Mouse (Mus musculus): Measurements from ENCODE around the gene Mettl7a3. TPM values are rescaled to one million over a fixed set of nuclear protein-coding genes. Genes with fewer than 3 reads are reported as not detected.

The Mettl7a3 gene
- polyA plus RNA-seq, 1 experiment from 2014 or later = 0.43 TPM

DNA sequence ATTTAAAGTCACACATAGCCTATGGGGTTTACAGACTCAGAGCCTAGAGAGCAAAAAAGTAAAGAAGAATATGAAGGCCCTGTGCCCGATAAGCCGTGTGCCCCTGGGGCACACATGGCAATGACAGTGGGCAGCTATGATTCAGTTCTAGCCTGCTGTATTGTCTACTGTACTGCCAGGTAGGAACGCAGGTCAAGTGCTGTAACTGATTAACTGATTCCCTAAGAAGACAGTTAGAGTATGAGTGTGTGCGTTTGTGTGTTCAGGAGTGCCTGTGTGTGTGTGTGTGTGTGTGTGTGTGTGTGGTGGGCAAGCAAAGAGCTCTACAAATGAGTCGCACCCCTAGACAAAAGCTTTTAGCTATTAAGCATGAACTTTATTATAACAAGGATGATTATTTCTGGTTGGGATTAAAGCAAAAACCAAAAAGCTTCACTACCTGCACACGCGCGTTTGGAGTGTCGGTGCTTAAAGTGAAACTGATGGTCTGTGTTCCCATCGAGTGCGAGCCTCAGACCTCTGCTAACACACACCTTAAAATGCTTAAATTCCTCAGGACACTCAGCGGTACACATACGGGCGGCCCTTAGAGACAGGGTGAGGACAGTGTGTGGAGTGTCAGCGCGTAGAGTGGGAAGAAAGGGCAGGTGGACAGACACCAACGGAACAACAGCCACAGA is 53.0 kb downstream of the Mettl7a3 start:
- H3K4me2 ChIP-seq (ENCODE audit: low read depth, low read length) = no peak overlapping the region
- no peak for DNase-seq (ENCODE audit: low spot score)
- WGBS = 90% methylated on average over 17 of the region's 17 CpGs

DNA sequence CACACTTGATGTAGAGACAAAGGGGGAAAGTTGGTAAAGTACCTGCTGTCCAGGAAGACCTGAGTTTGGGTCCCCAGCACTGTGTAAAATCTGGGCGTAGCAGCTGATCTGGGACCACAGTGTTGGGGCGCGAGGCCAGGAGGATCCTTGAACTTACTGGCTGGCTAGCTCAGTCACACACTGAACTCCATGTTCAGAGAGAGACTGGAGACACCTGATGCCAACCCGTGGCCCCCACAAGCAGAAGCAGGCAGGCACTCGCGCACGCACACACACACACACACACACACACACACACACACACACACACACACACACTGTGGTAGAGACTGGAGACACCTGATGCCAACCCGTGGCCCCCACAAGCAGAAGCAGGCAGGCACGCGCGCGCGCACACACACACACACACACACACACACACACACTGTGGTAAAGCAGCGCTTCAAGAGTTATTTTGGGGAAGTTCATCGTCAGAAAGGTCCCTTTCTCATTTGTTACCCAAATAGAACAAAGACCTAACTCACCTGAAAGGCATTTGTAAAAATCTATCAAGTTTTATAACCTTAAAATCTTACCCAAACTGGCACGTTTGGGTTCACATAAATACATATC is 53.6 kb downstream of the Mettl7a3 start:
- Histone ChIP-seq H3K9ac (ENCODE audit: low read depth, low read length) (no peak overlapping the region), H3K9me3 (ENCODE audit: control insufficient read depth, low read length) (no peaks in the 10 kb centered on the region), H3K27ac (replicated peaks; ENCODE audit: low read depth, low read length) (no peak overlapping the region), H3K4me1 (ENCODE audit: control insufficient read depth, insufficient read depth, low read length) (0 out of 2 replicates have a peak, but pooled peaks cover 3% of the 10 kb centered on the region), H3K4me2 (ENCODE audit: low read depth, low read length) (no peak overlapping the region), H3K27me3 (replicated peaks; ENCODE audit: control insufficient read depth, insufficient read depth, low read length) (no peaks in the 10 kb centered on the region), H3K4me3 (ENCODE audit: low read depth, low read length) (no peak overlapping the region), H3K36me3 (ENCODE audit: control insufficient read depth, insufficient read depth, low read length) (peaks cover 8% of the 10 kb centered on the region; the same call in 1 of the 2 replicates)
- ATAC-seq (ENCODE audit: low read depth) (no peak), DNase-seq (ENCODE audit: low spot score) (no peak)
- 82% methylated on average over 13 of the region's 16 CpGs for WGBS

More for the DNA sequence above, 53.0 kb downstream of the Mettl7a3 start:
- no peak for ATAC-seq (ENCODE audit: low read depth)
- no peaks in the 10 kb centered on the region for H3K27me3 ChIP-seq (replicated peaks; ENCODE audit: control insufficient read depth, insufficient read depth, low read length)
- no peaks in the 10 kb centered on the region for H3K9me3 ChIP-seq (ENCODE audit: control insufficient read depth, low read length)
- H3K36me3 ChIP-seq (ENCODE audit: control insufficient read depth, insufficient read depth, low read length) = 0 out of 2 replicates have a peak, but pooled peaks cover 2% of the 10 kb centered on the region
- H3K4me1 ChIP-seq (ENCODE audit: control insufficient read depth, insufficient read depth, low read length) = 0 out of 2 replicates have a peak, but pooled peaks cover 3% of the 10 kb centered on the region
- H3K27ac ChIP-seq (replicated peaks; ENCODE audit: low read depth, low read length) = no peak overlapping the region
- no peak overlapping the region for H3K4me3 ChIP-seq (ENCODE audit: low read depth, low read length)
- H3K9ac ChIP-seq (ENCODE audit: low read depth, low read length) = no peak overlapping the region

DNA sequence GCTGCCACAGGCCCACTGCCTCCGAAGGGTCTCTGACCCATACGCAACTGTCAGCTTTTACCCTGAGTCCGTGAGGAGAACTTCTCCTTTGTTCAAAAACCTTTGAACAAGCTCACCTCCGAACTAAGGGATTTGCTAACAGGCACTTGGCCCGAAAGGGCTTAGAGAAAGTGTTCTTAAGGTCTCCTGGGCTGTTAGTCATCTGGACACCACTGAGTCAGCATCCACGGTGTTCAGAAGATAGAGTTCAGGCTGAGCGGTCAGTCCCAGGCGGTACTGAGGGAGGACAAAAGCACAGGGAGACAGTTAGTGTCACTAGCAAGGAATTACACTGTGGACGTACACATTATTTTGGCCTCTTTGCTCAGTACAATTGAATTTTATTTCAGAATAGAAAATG is 54.2 kb downstream of the Mettl7a3 start:
- H3K4me1 ChIP-seq (ENCODE audit: control insufficient read depth, insufficient read depth, low read length) = 0 out of 2 replicates have a peak, but pooled peaks cover 3% of the 10 kb centered on the region
- no peak overlapping the region for H3K27ac ChIP-seq (replicated peaks; ENCODE audit: low read depth, low read length)
- ATAC-seq (ENCODE audit: low read depth) = no peak
- H3K4me2 ChIP-seq (ENCODE audit: low read depth, low read length) = no peak overlapping the region
- H3K36me3 ChIP-seq (ENCODE audit: control insufficient read depth, insufficient read depth, low read length) = peaks cover 14% of the 10 kb centered on the region
- no peaks in the 10 kb centered on the region for H3K9me3 ChIP-seq (ENCODE audit: control insufficient read depth, low read length)
- H3K9ac ChIP-seq (ENCODE audit: low read depth, low read length) = no peak overlapping the region
- H3K4me3 ChIP-seq (ENCODE audit: low read depth, low read length) = no peak overlapping the region
- H3K27me3 ChIP-seq (replicated peaks; ENCODE audit: control insufficient read depth, insufficient read depth, low read length) = no peaks in the 10 kb centered on the region
- WGBS = 63% methylated on average over 9 of the region's 9 CpGs
- DNase-seq (ENCODE audit: low spot score) = no peak

Other genes with a start within 250 kb of the Mettl7a3 start
- 33.3 and 33.5 TPM in 2 replicates for gene Atf1, start 107.1 kb upstream of the Mettl7a3 start, polyA plus RNA-seq (2014; fragmentation: Nextera tagmentation; extraction: Ambion mirVana)
- not detected in 2 replicates for gene Tmprss12, start 54.1 kb upstream of the Mettl7a3 start, polyA plus RNA-seq (2014; fragmentation: Nextera tagmentation; extraction: Ambion mirVana)
- 3.4 TPM in 2 replicates for gene Mettl7a1, start 30.8 kb upstream of the Mettl7a3 start, polyA plus RNA-seq (2014; fragmentation: Nextera tagmentation; extraction: Ambion mirVana)
- gene Methig1, start 18.2 kb downstream of the Mettl7a3 start, polyA plus RNA-seq (2014; fragmentation: Nextera tagmentation; extraction: Ambion mirVana) = 0.34 TPM in 1 of 2 replicates, not detected in the other
- gene Mettl7a2, start 18.3 kb downstream of the Mettl7a3 start, polyA plus RNA-seq (2014; fragmentation: Nextera tagmentation; extraction: Ambion mirVana) = not detected in 2 replicates
- not detected in 2 replicates for gene Higd1c, start 29.6 kb downstream of the Mettl7a3 start, polyA plus RNA-seq (2014; fragmentation: Nextera tagmentation; extraction: Ambion mirVana)
- 0.14 TPM in 1 of 2 replicates, not detected in the other for gene Gm5475, start 87.2 kb downstream of the Mettl7a3 start, polyA plus RNA-seq (2014; fragmentation: Nextera tagmentation; extraction: Ambion mirVana)
- gene Slc11a2, start 90.1 kb downstream of the Mettl7a3 start, polyA plus RNA-seq (2014; fragmentation: Nextera tagmentation; extraction: Ambion mirVana) = 15.5 and 17.0 TPM in 2 replicates
- gene Letmd1, start 134.1 kb downstream of the Mettl7a3 start, polyA plus RNA-seq (2014; fragmentation: Nextera tagmentation; extraction: Ambion mirVana) = 26.6 and 30.4 TPM in 2 replicates
- 15.5 and 17.3 TPM in 2 replicates for gene Csrnp2, start 160.6 kb downstream of the Mettl7a3 start, polyA plus RNA-seq (2014; fragmentation: Nextera tagmentation; extraction: Ambion mirVana)
- gene Tfcp2, start 217.1 kb downstream of the Mettl7a3 start, polyA plus RNA-seq (2014; fragmentation: Nextera tagmentation; extraction: Ambion mirVana) = 17.4 and 22.6 TPM in 2 replicates

Data from embryonic facial prominence, embryonic 14.5 days (tissue).